Mouse (Mus musculus): ENCODE data around the gene Ogfr.

Gene Ogfr

GRCm38 (mm10) chr2:180600569-180601021 lies 11.6 kb downstream of the Ogfr start:
- DNase-seq (ENCODE audit: low spot score in 2 of 2): no peak

GRCm38 (mm10) chr2:180604781-180605180 lies 15.7 kb downstream of the Ogfr start:
- no peak for DNase-seq (ENCODE audit: low spot score in 2 of 2)

GRCm38 (mm10) chr2:180610283-180610682 lies 21.2 kb downstream of the Ogfr start:
- no peak for DNase-seq (ENCODE audit: low spot score in 2 of 2)

- no peak for DNase-seq (ENCODE audit: low spot score in 2 of 2)
Observed at GRCm38 (mm10) chr2:180611882-180612281, 22.8 kb downstream of the Ogfr start.

- DNase-seq (ENCODE audit: low spot score in 2 of 2): no peak
Observed at GRCm38 (mm10) chr2:180641576-180642554, 52.8 kb downstream of the Ogfr start.

- DNase-seq (ENCODE audit: low spot score in 2 of 2): no peak
Observed at GRCm38 (mm10) chr2:180642555-180643260, 53.7 kb downstream of the Ogfr start, which contains the start of gene Tcfl5. Gene Tcfl5, minus strand, starts transcription at chr2:180642708.

GRCm38 (mm10) chr2:180643626-180644025 lies 54.6 kb downstream of the Ogfr start:
- DNase-seq (ENCODE audit: low spot score in 2 of 2): no peak
